Mouse (Mus musculus): Measurements from ENCODE around the gene Ccdc124. TPM values are rescaled to one million over a fixed set of nuclear protein-coding genes. Genes with fewer than 3 reads are reported as not detected.

Ccdc124 gene
- total RNA-seq, 1 experiment: 82.3 TPM

- Histone ChIP-seq H3K4me1 (ENCODE audit: control insufficient read depth in 2 of 2, insufficient read depth in 2 of 2, low read length in 2 of 2, poor library complexity in 1 of 2) (peaks cover 0 to 6% of the 10 kb centered on the region in 2 experiments; a peak in 1 of 4 replicates), H3K9me3 (ENCODE audit: control insufficient read depth, insufficient read depth, low read depth, low read length) (no peaks in the 10 kb centered on the region), H3K27ac (ENCODE audit: insufficient read depth, low read depth, low read length, poor library complexity, severe bottlenecking) (no peak overlapping the region), H3K9ac (ENCODE audit: insufficient read depth, low read depth, low read length, poor library complexity, severe bottlenecking) (no peak overlapping the region), H3K4me3 (ENCODE audit: insufficient read depth in 1 of 2, low read depth in 1 of 2, low read length in 2 of 2, poor library complexity in 1 of 2, severe bottlenecking in 1 of 2) (no peak overlapping the region), H3K36me3 (ENCODE audit: control insufficient read depth, insufficient read depth, low read length, poor library complexity, severe bottlenecking) (peaks cover 8% of the 10 kb centered on the region)
- in situ Hi-C loops (cut with MboI; ENCODE audit: low sequenced_read_pairs in 2 of 2, unreplicated experiment in 2 of 2): no loop called here
- no peak for DNase-seq (ENCODE audit: low read depth, low spot score)
- TF ChIP-seq ZC3H11A (IDR thresholded peaks at IDR 0.05; ENCODE audit: borderline replicate concordance, low read depth, low read length): no peak
- TF ChIP-seq ZNF384 (IDR thresholded peaks at IDR 0.05; ENCODE audit: low read depth, low read length): no peak
- no peak for TF ChIP-seq MAFK (IDR thresholded peaks at IDR 0.05; ENCODE audit: insufficient read depth, low read depth, low read length)
- no peak for TF ChIP-seq HCFC1 (IDR thresholded peaks at IDR 0.05; ENCODE audit: borderline replicate concordance, insufficient read depth, low read length)
- no peak for TF ChIP-seq CHD2 (IDR thresholded peaks at IDR 0.05; ENCODE audit: low read depth, low read length)
Observed at GRCm38 (mm10) chr8:70900872-70901387, 27.2 kb upstream of the Ccdc124 start.

- Histone ChIP-seq H3K9ac (ENCODE audit: insufficient read depth, low read depth, low read length, poor library complexity, severe bottlenecking) (no peak overlapping the region), H3K27ac (ENCODE audit: insufficient read depth, low read depth, low read length, poor library complexity, severe bottlenecking) (no peak overlapping the region), H3K36me3 (ENCODE audit: control insufficient read depth, insufficient read depth, low read length, poor library complexity, severe bottlenecking) (peaks cover 24% of the 10 kb centered on the region), H3K4me1 (ENCODE audit: control insufficient read depth in 2 of 2, insufficient read depth in 2 of 2, low read length in 2 of 2, poor library complexity in 1 of 2) (peaks cover 0 to 10% of the 10 kb centered on the region in 2 experiments; a peak in 1 of 4 replicates), H3K9me3 (ENCODE audit: control insufficient read depth, insufficient read depth, low read depth, low read length) (no peaks in the 10 kb centered on the region), H3K4me3 (ENCODE audit: insufficient read depth in 1 of 2, low read depth in 1 of 2, low read length in 2 of 2, poor library complexity in 1 of 2, severe bottlenecking in 1 of 2) (no peak overlapping the region)
- no peak for DNase-seq (ENCODE audit: low read depth, low spot score)
- in situ Hi-C loops (cut with MboI; ENCODE audit: low sequenced_read_pairs in 2 of 2, unreplicated experiment in 2 of 2): no loop called here
- TF ChIP-seq MAFK (IDR thresholded peaks at IDR 0.05; ENCODE audit: insufficient read depth, low read depth, low read length): no peak
- no peak for TF ChIP-seq ZC3H11A (IDR thresholded peaks at IDR 0.05; ENCODE audit: borderline replicate concordance, low read depth, low read length)
- no peak for TF ChIP-seq CHD2 (IDR thresholded peaks at IDR 0.05; ENCODE audit: low read depth, low read length)
- no peak for TF ChIP-seq ZNF384 (IDR thresholded peaks at IDR 0.05; ENCODE audit: low read depth, low read length)
- TF ChIP-seq HCFC1 (IDR thresholded peaks at IDR 0.05; ENCODE audit: borderline replicate concordance, insufficient read depth, low read length): no peak
Observed at GRCm38 (mm10) chr8:70899226-70899625, 25.5 kb upstream of the Ccdc124 start.

DNA sequence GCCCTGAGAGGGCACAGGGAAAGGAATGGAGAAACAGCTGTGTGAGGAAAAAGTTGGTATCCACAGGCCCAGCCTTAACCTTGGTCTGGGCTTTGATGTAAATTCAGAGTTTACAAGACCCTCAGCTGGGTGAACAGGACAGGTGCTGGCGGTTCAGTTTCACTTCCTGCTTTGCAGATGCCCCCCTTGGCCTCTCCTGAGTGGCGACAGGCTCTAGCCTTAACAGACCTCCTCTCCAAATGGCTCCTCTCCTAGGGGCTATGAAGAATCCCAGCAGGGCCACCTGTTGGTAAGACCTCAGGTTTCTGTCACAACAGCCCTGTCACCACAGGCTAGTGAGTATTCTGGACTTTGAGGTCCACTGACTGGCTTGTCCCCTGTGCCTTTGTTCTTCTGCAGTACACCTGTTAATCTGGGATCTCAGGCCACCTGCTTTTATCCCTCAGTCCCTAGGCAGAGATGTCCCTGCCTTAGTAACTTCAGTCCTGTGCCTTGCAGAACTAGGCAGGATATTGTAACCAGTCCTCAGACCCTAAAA lies 25.0 kb upstream of the Ccdc124 start:
- in situ Hi-C loops (cut with MboI; ENCODE audit: low sequenced_read_pairs in 2 of 2, unreplicated experiment in 2 of 2): no loop called here
- TF ChIP-seq ZC3H11A (IDR thresholded peaks at IDR 0.05; ENCODE audit: borderline replicate concordance, low read depth, low read length): no peak
- no peak for TF ChIP-seq ZNF384 (IDR thresholded peaks at IDR 0.05; ENCODE audit: low read depth, low read length)
- TF ChIP-seq CHD2 (IDR thresholded peaks at IDR 0.05; ENCODE audit: low read depth, low read length): no peak
- no peak for TF ChIP-seq HCFC1 (IDR thresholded peaks at IDR 0.05; ENCODE audit: borderline replicate concordance, insufficient read depth, low read length)
- no peak for TF ChIP-seq MAFK (IDR thresholded peaks at IDR 0.05; ENCODE audit: insufficient read depth, low read depth, low read length)
- peak overlapping the region; percentile 59 for H3K9ac ChIP-seq (ENCODE audit: insufficient read depth, low read depth, low read length, poor library complexity, severe bottlenecking)

GRCm38 (mm10) chr8:70897681-70898413 lies 24.1 kb upstream of the Ccdc124 start:
- in situ Hi-C loops (cut with MboI; ENCODE audit: low sequenced_read_pairs in 2 of 2, unreplicated experiment in 2 of 2): no loop called here
- TF ChIP-seq MAFK (IDR thresholded peaks at IDR 0.05; ENCODE audit: insufficient read depth, low read depth, low read length): no peak
- peak; percentile 44 for TF ChIP-seq ZC3H11A (IDR thresholded peaks at IDR 0.05; ENCODE audit: borderline replicate concordance, low read depth, low read length)
- Histone ChIP-seq H3K9ac (ENCODE audit: insufficient read depth, low read depth, low read length, poor library complexity, severe bottlenecking) (peak overlapping the region; percentile 90), H3K9me3 (ENCODE audit: control insufficient read depth, insufficient read depth, low read depth, low read length) (no peaks in the 10 kb centered on the region), H3K27ac (ENCODE audit: insufficient read depth, low read depth, low read length, poor library complexity, severe bottlenecking) (peak overlapping the region; percentile 67; the same call in 1 of the 2 replicates), H3K36me3 (ENCODE audit: control insufficient read depth, insufficient read depth, low read length, poor library complexity, severe bottlenecking) (peaks cover 30% of the 10 kb centered on the region), H3K4me3 (ENCODE audit: insufficient read depth in 1 of 2, low read depth in 1 of 2, low read length in 2 of 2, poor library complexity in 1 of 2, severe bottlenecking in 1 of 2) (peak overlapping the region; percentile 76 to 82), H3K4me1 (ENCODE audit: control insufficient read depth in 2 of 2, insufficient read depth in 2 of 2, low read length in 2 of 2, poor library complexity in 1 of 2) (peaks cover 0 to 11% of the 10 kb centered on the region in 2 experiments; a peak in 1 of 4 replicates)
- peak; percentile 69 for DNase-seq (ENCODE audit: low read depth, low spot score)

More for the DNA sequence above, 25.0 kb upstream of the Ccdc124 start:
- Histone ChIP-seq H3K9me3 (ENCODE audit: control insufficient read depth, insufficient read depth, low read depth, low read length) (no peaks in the 10 kb centered on the region), H3K36me3 (ENCODE audit: control insufficient read depth, insufficient read depth, low read length, poor library complexity, severe bottlenecking) (peaks cover 27% of the 10 kb centered on the region), H3K27ac (ENCODE audit: insufficient read depth, low read depth, low read length, poor library complexity, severe bottlenecking) (no peak overlapping the region), H3K4me3 (ENCODE audit: insufficient read depth in 1 of 2, low read depth in 1 of 2, low read length in 2 of 2, poor library complexity in 1 of 2, severe bottlenecking in 1 of 2) (peak overlapping the region in 1 of 2 experiments; percentile 31; a peak in 1 of 4 replicates), H3K4me1 (ENCODE audit: control insufficient read depth in 2 of 2, insufficient read depth in 2 of 2, low read length in 2 of 2, poor library complexity in 1 of 2) (peaks cover 0 to 8% of the 10 kb centered on the region in 2 experiments; a peak in 1 of 4 replicates)
- no peak for DNase-seq (ENCODE audit: low read depth, low spot score)
